Mouse (Mus musculus) E14TG2a.4 (cell line): ENCODE measurements around the gene Lypd6.

ENCODE experiments used
- CTCF ChIP-seq: conservative IDR thresholded peaks from 2 replicates; pipeline ENCODE4 v1.5.1; 2014; ENCODE audit warnings: low read length
- NANOG ChIP-seq: IDR thresholded peaks from 2 replicates; pipeline ENCODE4 v1.6.1; 2014; ENCODE audit warnings: borderline replicate concordance, low read length, mixed read lengths
- POU5F1 ChIP-seq: IDR thresholded peaks from 2 replicates; pipeline ENCODE4 v1.6.1; 2014; ENCODE audit warnings: low read length, borderline replicate concordance

DNA sequence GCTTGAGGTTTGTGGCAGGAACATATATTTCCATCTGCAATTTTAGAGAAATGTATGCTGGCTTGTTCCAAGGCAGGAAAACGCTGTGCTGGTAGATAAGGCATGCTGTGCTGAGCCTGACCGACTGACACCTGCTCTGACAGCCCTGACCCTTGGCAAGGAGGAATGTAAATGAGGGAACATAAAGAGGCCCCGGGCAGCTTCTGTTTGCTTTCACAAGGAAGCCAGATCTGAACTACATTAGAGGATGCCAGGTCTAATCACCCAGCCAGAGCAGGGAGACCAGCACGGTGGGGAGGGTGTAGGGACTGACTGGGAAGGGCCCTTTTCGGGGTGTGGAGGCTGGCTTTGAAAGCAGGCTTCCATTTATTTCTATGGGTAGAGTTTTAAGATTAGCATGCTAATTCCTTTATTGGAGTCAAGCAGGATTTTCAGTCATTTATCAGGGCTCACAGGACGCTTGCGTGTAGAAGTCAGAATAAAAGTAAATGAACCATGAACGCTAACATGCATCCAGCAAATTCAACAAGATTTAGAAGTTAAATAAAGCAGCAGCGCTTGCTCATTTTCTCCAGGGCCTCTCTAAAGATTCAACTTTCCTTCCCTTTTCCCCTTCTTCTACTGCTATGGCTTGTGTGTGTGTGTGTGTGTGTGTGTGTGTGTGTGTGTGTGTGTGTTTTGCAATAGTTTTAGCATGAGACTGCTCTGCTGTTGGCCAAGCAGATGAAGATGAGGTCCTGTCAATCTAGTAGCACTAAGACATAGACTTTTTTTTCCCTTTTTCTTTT, 34.3 kb downstream of the Lypd6 start:
- no peak for TF ChIP-seq CTCF
- no peak for TF ChIP-seq NANOG
- no peak for TF ChIP-seq POU5F1
